Mouse (Mus musculus): ENCODE measurements around the gene Txndc11.
"Not testable (repeated sequence)": the region's sequence is repeated elsewhere in the genome, so short reads cannot be mapped to it uniquely, and the experiment has no call there.

The Txndc11 gene

GRCm38 (mm10) chr16:11134348-11135344 is at the start of gene Txndc11:
Gene Txndc11, minus strand, starts transcription at chr16:11134650.
- DNase-seq (ENCODE audit: low spot score in 2 of 2): peak; percentile 99

GRCm38 (mm10) chr16:11177404-11177803 is 43.0 kb upstream of the Txndc11 start:
- DNase-seq (ENCODE audit: low spot score in 2 of 2): no peak

GRCm38 (mm10) chr16:11176884-11177244 is 42.4 kb upstream of the Txndc11 start:
- no peak for DNase-seq (ENCODE audit: low spot score in 2 of 2)

GRCm38 (mm10) chr16:11176208-11176883 is 41.9 kb upstream of the Txndc11 start, which contains the start of gene Zc3h7a:
Gene Zc3h7a, minus strand, starts transcription at chr16:11176393.
- peak; percentile 89 for DNase-seq (ENCODE audit: low spot score in 2 of 2)

- peak; percentile 40 to 61 for DNase-seq (ENCODE audit: low spot score in 2 of 2)
These were observed 41.2 kb upstream of the Txndc11 start for GRCm38 (mm10) chr16:11175489-11176207.

- DNase-seq (ENCODE audit: low spot score in 2 of 2): no peak
These were observed 40.6 kb upstream of the Txndc11 start for GRCm38 (mm10) chr16:11175100-11175488.

GRCm38 (mm10) chr16:11174671-11175081 is 40.2 kb upstream of the Txndc11 start:
- DNase-seq (ENCODE audit: low spot score in 2 of 2): peak; percentile 55 to 60

- DNase-seq (ENCODE audit: low spot score in 2 of 2): no peak
These were observed 37.2 kb upstream of the Txndc11 start for GRCm38 (mm10) chr16:11171679-11172078.

GRCm38 (mm10) chr16:11166431-11166830 is 32.0 kb upstream of the Txndc11 start:
- DNase-seq (ENCODE audit: low spot score in 2 of 2): peak; percentile 34 to 40

- DNase-seq (ENCODE audit: low spot score in 2 of 2): no peak
These were observed 30.3 kb upstream of the Txndc11 start for GRCm38 (mm10) chr16:11164695-11165255.

- not testable (repeated sequence) for DNase-seq (ENCODE audit: low spot score in 2 of 2)
These were observed 23.3 kb upstream of the Txndc11 start for GRCm38 (mm10) chr16:11157721-11158120.

- no peak for DNase-seq (ENCODE audit: low spot score in 2 of 2)
These were observed 20.1 kb upstream of the Txndc11 start for GRCm38 (mm10) chr16:11154500-11154899.

GRCm38 (mm10) chr16:11143706-11144483 is 9.4 kb upstream of the Txndc11 start:
- peak; percentile 100 for DNase-seq (ENCODE audit: low spot score in 2 of 2)

GRCm38 (mm10) chr16:11133476-11134347 is 738 bp downstream of the Txndc11 start:
- DNase-seq (ENCODE audit: low spot score in 2 of 2): no peak

- no peak for DNase-seq (ENCODE audit: low spot score in 2 of 2)
These were observed 1.6 kb downstream of the Txndc11 start for GRCm38 (mm10) chr16:11132839-11133238.

- DNase-seq (ENCODE audit: low spot score in 2 of 2): no peak
These were observed 6.1 kb downstream of the Txndc11 start for GRCm38 (mm10) chr16:11128301-11128700.

- DNase-seq (ENCODE audit: low spot score in 2 of 2): no peak
These were observed 9.1 kb downstream of the Txndc11 start for GRCm38 (mm10) chr16:11125371-11125770.

- DNase-seq (ENCODE audit: low spot score in 2 of 2): no peak
These were observed 10.3 kb downstream of the Txndc11 start for GRCm38 (mm10) chr16:11124110-11124509.

- no peak for DNase-seq (ENCODE audit: low spot score in 2 of 2)
These were observed 11.8 kb downstream of the Txndc11 start for GRCm38 (mm10) chr16:11122625-11123024.
